Mouse (Mus musculus): Measurements from ENCODE around the gene Trpm5. TPM values are rescaled to one million over a fixed set of nuclear protein-coding genes. Genes with fewer than 3 reads are reported as not detected.

Trpm5 gene
- polyA plus RNA-seq, 1 experiment from 2014 or later, result 0.64 TPM

GRCm38 (mm10) chr7:143062704-143063103 is 31.7 kb downstream of the Trpm5 start:
- Histone ChIP-seq H3K27me3 (ENCODE audit: control insufficient read depth, insufficient read depth, low read length) (no peaks in the 10 kb centered on the region), H3K4me3 (ENCODE audit: low read depth, low read length) (no peak overlapping the region), H3K9ac (ENCODE audit: low read length) (no peak overlapping the region), H3K4me2 (ENCODE audit: low read depth, low read length, severe bottlenecking) (no peak overlapping the region), H3K27ac (ENCODE audit: low read depth, low read length) (no peak overlapping the region), H3K4me1 (replicated peaks; ENCODE audit: control insufficient read depth, insufficient read depth, low read length) (no peaks in the 10 kb centered on the region), H3K9me3 (ENCODE audit: control insufficient read depth, low read length) (no peaks in the 10 kb centered on the region), H3K36me3 (ENCODE audit: control insufficient read depth, insufficient read depth, low read length) (peaks cover 6% of the 10 kb centered on the region; the same call in 1 of the 2 replicates)
- WGBS, result 91% methylated on average over 2 of the region's 2 CpGs
- no peak for ATAC-seq (replicated peaks; ENCODE audit: low FRiP score)
- no peak for DNase-seq (ENCODE audit: low spot score)

- no peak for DNase-seq (ENCODE audit: low spot score)
- WGBS, result 77% methylated on average over 5 of the region's 5 CpGs
- no peak overlapping the region for H3K27ac ChIP-seq (ENCODE audit: low read depth, low read length)
These were observed 35.1 kb downstream of the Trpm5 start for GRCm38 (mm10) chr7:143059202-143059870.

GRCm38 (mm10) chr7:143058221-143058697 is 36.2 kb downstream of the Trpm5 start:
- no peak for ATAC-seq (replicated peaks; ENCODE audit: low FRiP score)

More at GRCm38 (mm10) chr7:143059202-143059870, 35.1 kb downstream of the Trpm5 start:
- no peak for ATAC-seq (replicated peaks; ENCODE audit: low FRiP score)
- Histone ChIP-seq H3K4me2 (ENCODE audit: low read depth, low read length, severe bottlenecking) (no peak overlapping the region), H3K36me3 (ENCODE audit: control insufficient read depth, insufficient read depth, low read length) (peaks cover 6% of the 10 kb centered on the region; the same call in 1 of the 2 replicates), H3K4me3 (ENCODE audit: low read depth, low read length) (no peak overlapping the region), H3K9me3 (ENCODE audit: control insufficient read depth, low read length) (no peaks in the 10 kb centered on the region), H3K27me3 (ENCODE audit: control insufficient read depth, insufficient read depth, low read length) (no peaks in the 10 kb centered on the region), H3K4me1 (replicated peaks; ENCODE audit: control insufficient read depth, insufficient read depth, low read length) (peaks cover 7% of the 10 kb centered on the region), H3K9ac (ENCODE audit: low read length) (no peak overlapping the region)

GRCm38 (mm10) chr7:143057667-143058220 is 36.7 kb downstream of the Trpm5 start:
- 81% methylated on average over 9 of the region's 9 CpGs for WGBS
- no peak overlapping the region for H3K9ac ChIP-seq (ENCODE audit: low read length)
- DNase-seq (ENCODE audit: low spot score) (no peak), ATAC-seq (replicated peaks; ENCODE audit: low FRiP score) (no peak)
- no peaks in the 10 kb centered on the region for H3K9me3 ChIP-seq (ENCODE audit: control insufficient read depth, low read length)
- H3K4me1 ChIP-seq (replicated peaks; ENCODE audit: control insufficient read depth, insufficient read depth, low read length), result peaks cover 15% of the 10 kb centered on the region
- H3K27me3 ChIP-seq (ENCODE audit: control insufficient read depth, insufficient read depth, low read length), result no peaks in the 10 kb centered on the region
- peaks cover 4% of the 10 kb centered on the region; the same call in 1 of the 2 replicates for H3K36me3 ChIP-seq (ENCODE audit: control insufficient read depth, insufficient read depth, low read length)
- no peak overlapping the region for H3K4me2 ChIP-seq (ENCODE audit: low read depth, low read length, severe bottlenecking)
- no peak overlapping the region for H3K4me3 ChIP-seq (ENCODE audit: low read depth, low read length)
- H3K27ac ChIP-seq (ENCODE audit: low read depth, low read length), result no peak overlapping the region

More at GRCm38 (mm10) chr7:143058221-143058697, 36.2 kb downstream of the Trpm5 start:
- H3K27ac ChIP-seq (ENCODE audit: low read depth, low read length), result no peak overlapping the region; the same call in 1 of the 2 replicates
- DNase-seq (ENCODE audit: low spot score), result no peak
- peaks cover 15% of the 10 kb centered on the region for H3K4me1 ChIP-seq (replicated peaks; ENCODE audit: control insufficient read depth, insufficient read depth, low read length)
- H3K9ac ChIP-seq (ENCODE audit: low read length), result no peak overlapping the region
- WGBS, result 78% methylated on average over 5 of the region's 5 CpGs
- no peak overlapping the region for H3K4me3 ChIP-seq (ENCODE audit: low read depth, low read length)
- no peaks in the 10 kb centered on the region for H3K27me3 ChIP-seq (ENCODE audit: control insufficient read depth, insufficient read depth, low read length)
- peaks cover 4% of the 10 kb centered on the region; the same call in 1 of the 2 replicates for H3K36me3 ChIP-seq (ENCODE audit: control insufficient read depth, insufficient read depth, low read length)
- no peaks in the 10 kb centered on the region for H3K9me3 ChIP-seq (ENCODE audit: control insufficient read depth, low read length)
- H3K4me2 ChIP-seq (ENCODE audit: low read depth, low read length, severe bottlenecking), result no peak overlapping the region

GRCm38 (mm10) chr7:143057023-143057422 is 37.4 kb downstream of the Trpm5 start:
- peaks cover 15% of the 10 kb centered on the region for H3K4me1 ChIP-seq (replicated peaks; ENCODE audit: control insufficient read depth, insufficient read depth, low read length)
- ATAC-seq (replicated peaks; ENCODE audit: low FRiP score) (no peak), DNase-seq (ENCODE audit: low spot score) (no peak)
- no peaks in the 10 kb centered on the region for H3K27me3 ChIP-seq (ENCODE audit: control insufficient read depth, insufficient read depth, low read length)
- H3K27ac ChIP-seq (ENCODE audit: low read depth, low read length), result no peak overlapping the region
- no peak overlapping the region for H3K4me2 ChIP-seq (ENCODE audit: low read depth, low read length, severe bottlenecking)
- no peaks in the 10 kb centered on the region; the same call in 1 of the 2 replicates for H3K36me3 ChIP-seq (ENCODE audit: control insufficient read depth, insufficient read depth, low read length)
- H3K4me3 ChIP-seq (ENCODE audit: low read depth, low read length), result no peak overlapping the region
- no peak overlapping the region for H3K9ac ChIP-seq (ENCODE audit: low read length)
- no peaks in the 10 kb centered on the region for H3K9me3 ChIP-seq (ENCODE audit: control insufficient read depth, low read length)
- 91% methylated on average over 5 of the region's 5 CpGs for WGBS

DNA sequence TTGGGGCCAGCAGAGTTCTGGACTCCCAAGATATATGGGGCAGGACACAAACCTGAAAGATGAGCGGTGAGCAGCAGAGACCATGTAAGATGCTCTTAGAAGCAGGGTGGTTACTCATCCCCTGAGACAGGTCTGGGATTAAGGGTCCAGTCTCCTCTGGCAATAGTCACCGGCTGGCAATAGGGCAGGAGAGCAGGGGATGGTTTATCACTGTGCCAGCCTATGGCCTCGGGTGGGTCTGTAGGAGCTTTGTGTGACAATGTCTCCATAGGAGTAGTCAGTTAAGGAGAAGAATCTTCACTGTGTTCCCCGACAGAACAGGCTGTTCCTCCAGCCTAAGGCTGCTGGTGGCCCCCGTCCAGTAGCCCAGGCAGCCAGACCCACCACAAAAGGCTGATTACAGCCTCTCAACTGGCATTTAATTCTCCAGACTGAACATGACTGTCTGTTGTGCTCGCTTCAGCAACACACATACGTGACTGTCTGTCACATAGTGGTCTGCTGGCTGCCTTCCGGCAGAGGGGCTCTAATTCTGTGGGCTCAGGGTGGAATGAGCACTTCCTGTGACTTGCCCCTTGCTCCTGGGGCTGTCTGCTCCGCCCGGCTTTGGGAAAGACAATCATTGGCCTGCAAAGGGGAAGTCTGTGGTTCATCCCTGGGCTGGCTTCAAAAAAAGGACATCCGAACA is 38.8 kb downstream of the Trpm5 start:
- no peak overlapping the region for H3K9ac ChIP-seq (ENCODE audit: low read length)

GRCm38 (mm10) chr7:143055001-143055400 is 39.4 kb downstream of the Trpm5 start:
- Histone ChIP-seq H3K27me3 (ENCODE audit: control insufficient read depth, insufficient read depth, low read length) (no peaks in the 10 kb centered on the region), H3K27ac (ENCODE audit: low read depth, low read length) (no peak overlapping the region), H3K9me3 (ENCODE audit: control insufficient read depth, low read length) (no peaks in the 10 kb centered on the region), H3K9ac (ENCODE audit: low read length) (peak overlapping the region; percentile 82), H3K4me1 (replicated peaks; ENCODE audit: control insufficient read depth, insufficient read depth, low read length) (peaks cover 15% of the 10 kb centered on the region), H3K36me3 (ENCODE audit: control insufficient read depth, insufficient read depth, low read length) (no peaks in the 10 kb centered on the region), H3K4me3 (ENCODE audit: low read depth, low read length) (0 out of 2 replicates have a peak overlapping the region, but pooled peaks have one; percentile 64), H3K4me2 (ENCODE audit: low read depth, low read length, severe bottlenecking) (peak overlapping the region; percentile 88; the same call in 1 of the 2 replicates)
- ATAC-seq (replicated peaks; ENCODE audit: low FRiP score) (no peak), DNase-seq (ENCODE audit: low spot score) (no peak)
- 81% methylated on average over 3 of the region's 3 CpGs for WGBS

More for the DNA sequence above, 38.8 kb downstream of the Trpm5 start:
- no peaks in the 10 kb centered on the region for H3K27me3 ChIP-seq (ENCODE audit: control insufficient read depth, insufficient read depth, low read length)
- H3K27ac ChIP-seq (ENCODE audit: low read depth, low read length), result no peak overlapping the region
- ATAC-seq (replicated peaks; ENCODE audit: low FRiP score) (no peak), DNase-seq (ENCODE audit: low spot score) (no peak)
- H3K36me3 ChIP-seq (ENCODE audit: control insufficient read depth, insufficient read depth, low read length), result no peaks in the 10 kb centered on the region
- no peaks in the 10 kb centered on the region for H3K9me3 ChIP-seq (ENCODE audit: control insufficient read depth, low read length)
- 0 out of 2 replicates have a peak overlapping the region, but pooled peaks have one; percentile 5 for H3K4me2 ChIP-seq (ENCODE audit: low read depth, low read length, severe bottlenecking)
- 88% methylated on average over 11 of the region's 11 CpGs for WGBS
- H3K4me3 ChIP-seq (ENCODE audit: low read depth, low read length), result no peak overlapping the region
- peaks cover 15% of the 10 kb centered on the region for H3K4me1 ChIP-seq (replicated peaks; ENCODE audit: control insufficient read depth, insufficient read depth, low read length)

DNA sequence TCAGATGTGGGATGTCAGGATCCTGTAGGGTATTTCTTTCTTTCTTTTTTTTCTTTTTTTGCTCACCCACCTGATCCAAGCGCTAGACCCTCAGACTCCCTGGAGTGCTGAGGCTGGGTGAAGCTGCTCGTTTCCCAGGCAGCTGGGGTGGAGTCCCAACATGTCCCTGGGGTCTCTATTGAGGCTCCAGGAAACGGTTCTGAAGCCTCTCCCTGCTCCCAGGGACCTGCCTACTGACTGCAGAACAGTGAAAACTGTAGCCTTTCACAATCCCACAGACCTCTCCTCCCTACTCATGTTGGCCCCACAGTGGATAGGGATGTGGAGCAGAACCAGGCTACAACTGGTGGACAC is 39.9 kb downstream of the Trpm5 start:
- H3K4me3 ChIP-seq (ENCODE audit: low read depth, low read length), result peak overlapping the region; percentile 64
- ATAC-seq (replicated peaks; ENCODE audit: low FRiP score), result no peak
- DNase-seq (ENCODE audit: low spot score), result no peak
- H3K27ac ChIP-seq (ENCODE audit: low read depth, low read length), result no peak overlapping the region
- no peaks in the 10 kb centered on the region for H3K9me3 ChIP-seq (ENCODE audit: control insufficient read depth, low read length)
- WGBS, result 69% methylated on average over 3 of the region's 3 CpGs
- H3K4me2 ChIP-seq (ENCODE audit: low read depth, low read length, severe bottlenecking), result peak overlapping the region; percentile 88; the same call in 1 of the 2 replicates
- no peaks in the 10 kb centered on the region for H3K27me3 ChIP-seq (ENCODE audit: control insufficient read depth, insufficient read depth, low read length)
- H3K36me3 ChIP-seq (ENCODE audit: control insufficient read depth, insufficient read depth, low read length), result no peaks in the 10 kb centered on the region
- H3K4me1 ChIP-seq (replicated peaks; ENCODE audit: control insufficient read depth, insufficient read depth, low read length), result peaks cover 15% of the 10 kb centered on the region
- H3K9ac ChIP-seq (ENCODE audit: low read length), result peak overlapping the region; percentile 82
